Mouse (Mus musculus) ovary, postnatal 14 days (tissue): ENCODE measurements around the gene Ndufaf4.
A peak's percentile ranks its signal among the peaks of the same experiment; 100 is the strongest.
"Not testable (repeated sequence)": the region's sequence is repeated elsewhere in the genome, so short reads cannot be mapped to it uniquely, and the experiment has no call there.

Experiments
- DNase-seq: peaks from one replicate; pipeline ENCODE4 v3.0.0; 2022; ENCODE audit warnings: low spot score

Ndufaf4 gene

GRCm38 (mm10) chr4:24897851-24898515 is at the start of gene Ndufaf4:
Gene Ndufaf4 (plus strand): TSS chr4:24898083.
- peak; percentile 98 for DNase-seq

GRCm38 (mm10) chr4:24850401-24851325 is 47.2 kb upstream of the Ndufaf4 start, which contains the start of gene Klhl32:
Gene Klhl32 (minus strand): TSS chr4:24851124.
- peak; percentile 64 for DNase-seq

- DNase-seq: no peak
Measured at GRCm38 (mm10) chr4:24865691-24866090, 32.2 kb upstream of the Ndufaf4 start.

DNA sequence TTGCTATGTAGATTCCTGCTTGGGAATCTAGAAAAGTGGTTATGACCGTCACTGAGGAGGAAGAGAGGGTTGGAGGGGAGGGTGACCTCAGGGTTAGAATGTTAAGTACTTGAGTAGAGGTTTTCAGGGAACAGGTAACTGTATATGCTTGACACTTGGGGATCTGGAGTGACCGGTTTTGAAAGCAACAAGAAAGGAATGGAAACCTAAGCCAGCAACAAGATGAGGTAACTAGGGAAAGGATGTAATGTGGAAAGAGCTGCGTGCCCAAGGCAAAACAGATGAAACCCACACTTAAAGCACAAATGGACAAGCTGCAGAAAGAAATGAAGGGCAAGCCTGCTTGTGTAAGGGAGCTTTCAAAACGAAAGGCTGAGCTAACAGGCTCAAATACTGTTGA is 28.7 kb upstream of the Ndufaf4 start:
- no peak for DNase-seq

DNA sequence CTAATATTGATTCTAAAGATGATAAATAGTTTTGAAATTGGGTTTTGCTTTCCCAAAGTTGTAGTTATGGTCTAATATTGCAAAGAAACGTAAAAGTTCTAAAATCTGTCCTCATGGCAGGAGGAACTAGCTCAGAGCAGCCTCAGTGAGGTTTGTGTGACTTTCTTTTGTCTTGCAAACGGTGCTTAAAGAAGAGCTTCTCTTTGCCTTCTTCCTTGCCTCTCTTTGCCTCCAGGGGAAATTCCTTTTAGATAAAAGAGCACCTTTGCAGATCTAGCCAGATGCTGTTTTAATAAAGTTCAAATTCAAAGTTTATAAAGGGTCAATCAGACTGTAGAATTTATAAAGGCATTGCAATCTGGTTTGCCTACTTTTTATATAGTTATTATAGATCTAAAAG is 8.5 kb upstream of the Ndufaf4 start:
- not testable (repeated sequence) for DNase-seq

- DNase-seq: not testable (repeated sequence)
Measured at GRCm38 (mm10) chr4:24892293-24892692, 5.6 kb upstream of the Ndufaf4 start.

DNA sequence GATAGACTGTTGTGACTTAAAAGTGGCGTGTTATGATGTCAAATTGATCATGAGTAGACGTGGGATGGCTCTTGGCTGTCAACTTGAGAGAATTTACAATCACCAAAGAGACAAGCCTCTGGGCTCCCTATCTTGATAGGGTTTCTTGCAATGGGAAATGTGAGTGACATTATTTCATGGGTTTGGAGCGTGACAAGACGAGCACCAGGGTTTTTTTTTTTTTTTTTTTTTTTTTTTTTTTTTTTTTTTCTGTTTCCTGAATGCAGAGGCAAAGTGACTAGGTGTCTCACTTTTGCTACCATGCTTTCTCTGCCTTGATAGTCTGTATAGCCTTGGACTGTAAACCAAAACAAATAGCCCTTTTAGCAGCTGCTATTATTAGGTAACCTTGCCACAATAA is 3.3 kb upstream of the Ndufaf4 start:
- DNase-seq: no peak

GRCm38 (mm10) chr4:24896829-24897228 is 1.1 kb upstream of the Ndufaf4 start:
- DNase-seq: no peak

- DNase-seq: no peak
Measured at GRCm38 (mm10) chr4:24897351-24897750, 532 bp upstream of the Ndufaf4 start.

GRCm38 (mm10) chr4:24898636-24899035 is 753 bp downstream of the Ndufaf4 start:
- no peak for DNase-seq

GRCm38 (mm10) chr4:24899146-24899545 is 1.3 kb downstream of the Ndufaf4 start:
- DNase-seq: no peak

- DNase-seq: no peak
Measured at GRCm38 (mm10) chr4:24907745-24908144, 9.9 kb downstream of the Ndufaf4 start.

- DNase-seq: no peak
Measured at GRCm38 (mm10) chr4:24915631-24916030, 17.7 kb downstream of the Ndufaf4 start.

DNA sequence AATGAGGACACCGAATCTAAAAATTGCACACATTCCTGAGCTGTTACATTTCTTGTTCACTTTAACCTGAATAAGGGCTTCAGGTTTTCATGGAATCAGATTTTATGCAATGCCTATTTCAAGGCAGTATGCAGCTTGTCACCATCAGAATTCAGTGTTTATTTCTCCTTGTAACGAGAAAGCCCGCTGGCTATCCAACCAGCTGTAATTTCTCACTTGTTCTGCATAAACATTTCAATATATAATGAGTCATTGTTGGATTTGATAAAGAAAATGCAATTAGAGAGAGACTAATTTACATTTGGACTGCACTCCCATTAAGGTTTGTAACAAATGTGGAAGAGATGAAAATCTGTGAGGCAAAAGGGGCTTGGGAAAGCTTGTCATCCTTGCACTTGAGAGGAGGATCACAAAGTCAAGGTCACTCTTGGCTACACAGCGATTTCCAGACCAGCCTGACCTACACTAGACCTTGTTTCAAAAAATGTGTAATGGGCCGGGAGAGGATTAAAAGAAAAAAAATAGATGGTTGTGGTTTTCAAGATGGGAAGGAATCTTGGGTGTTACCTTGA is 22.2 kb downstream of the Ndufaf4 start:
- DNase-seq: no peak

DNA sequence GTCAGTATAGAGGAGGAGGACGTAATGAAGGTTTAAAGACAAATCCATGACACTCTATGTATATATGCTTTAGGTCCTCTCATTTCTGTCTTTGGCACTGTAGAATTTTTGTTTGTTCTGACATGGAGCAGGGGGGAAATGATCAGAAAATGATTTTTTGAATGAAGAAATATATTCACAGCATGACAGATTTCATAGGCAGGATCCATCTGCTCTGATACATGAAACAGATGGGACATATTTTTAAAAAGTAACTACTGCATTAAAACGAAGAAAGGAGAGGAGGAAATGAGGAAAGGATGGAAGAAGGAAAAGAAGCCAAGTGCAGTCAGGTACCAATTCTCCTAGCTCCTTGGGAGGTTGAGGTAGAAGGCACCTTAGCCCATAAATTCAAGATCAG is 26.8 kb downstream of the Ndufaf4 start:
- DNase-seq: no peak

DNA sequence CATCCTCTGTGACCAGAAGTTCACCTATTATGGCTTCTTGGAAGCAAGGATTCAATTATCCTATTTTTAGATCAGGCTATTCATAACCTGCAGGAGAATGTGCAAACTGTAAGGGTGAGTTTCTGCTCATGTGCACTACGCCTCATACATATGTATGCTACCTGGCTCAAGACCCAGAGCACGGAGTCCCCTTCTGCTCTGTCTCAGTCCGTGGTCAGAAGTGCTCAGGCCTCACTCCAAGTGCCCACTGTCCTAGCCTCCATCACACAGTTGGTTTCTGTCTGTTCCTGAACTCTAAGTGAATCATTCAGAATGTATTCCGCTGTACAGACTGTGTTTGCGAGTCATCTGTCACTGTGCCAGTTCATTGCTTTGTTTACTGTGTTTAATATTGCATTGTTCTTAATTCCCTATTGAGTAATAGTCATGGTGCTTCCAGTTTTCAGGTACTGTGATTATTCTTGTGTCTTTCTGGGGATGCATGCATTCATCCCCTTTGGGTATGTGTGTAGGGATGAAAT is 30.4 kb downstream of the Ndufaf4 start:
- DNase-seq: no peak

- no peak for DNase-seq
Measured at GRCm38 (mm10) chr4:24928926-24929325, 31.0 kb downstream of the Ndufaf4 start.

- no peak for DNase-seq
Measured at GRCm38 (mm10) chr4:24942728-24943424, 45.0 kb downstream of the Ndufaf4 start.
